Mouse (Mus musculus) stomach, postnatal 0 days (tissue): Measurements from ENCODE around the gene Cacna1b.

Experiments used
- CTCF ChIP-seq: IDR thresholded peaks from 2 replicates; pipeline ENCODE4 v1.5.1; 2016; ENCODE audit warnings: antibody characterized with exemption, low read depth, mild to moderate bottlenecking, moderate library complexity
- EP300 ChIP-seq: optimal IDR thresholded peaks from 2 replicates; pipeline ENCODE3; 2016; ENCODE audit warnings: antibody characterized with exemption

- TF ChIP-seq CTCF (no peak), EP300 (no peak)
Measured at GRCm38 (mm10) chr2:24680731-24681130, 82.2 kb downstream of the Cacna1b start.
